Mouse (Mus musculus): ENCODE results near the gene Ccdc9b. TPM values are rescaled to one million over a fixed set of nuclear protein-coding genes. Genes with fewer than 3 reads are reported as not detected.
A peak's percentile ranks its signal among the peaks of the same experiment; 100 is the strongest.

Ccdc9b gene
- total and polyA plus RNA-seq, 2 experiments from 2014 or later: 0.53 to 2.4 TPM

DNA sequence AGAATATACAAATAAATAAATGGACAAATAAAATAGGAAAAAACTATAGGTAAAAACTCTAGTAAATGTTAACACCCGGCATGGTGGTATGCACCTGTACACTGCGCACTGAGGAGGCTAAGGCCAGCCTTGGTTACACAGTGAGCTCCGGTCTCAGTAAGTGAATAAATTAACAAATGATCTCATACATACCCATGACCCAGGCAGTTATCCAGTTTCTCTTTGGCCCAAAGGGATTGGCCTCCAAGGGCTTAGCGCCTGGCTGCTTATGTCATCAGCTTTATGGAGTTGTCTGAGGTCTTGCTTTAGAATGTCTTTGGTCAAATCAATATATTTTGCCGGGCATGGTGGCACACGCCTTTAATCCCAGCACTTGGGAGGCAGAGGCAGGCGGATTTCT lies 21.2 kb upstream of the Ccdc9b start:
- no peak for ATAC-seq
- Histone ChIP-seq H3K4me3 (ENCODE audit: low read depth, low read length) (no peak overlapping the region), H3K4me2 (ENCODE audit: low read depth) (no peak overlapping the region), H3K27ac (ENCODE audit: low read depth, low read length) (no peak overlapping the region), H3K36me3 (ENCODE audit: insufficient read depth) (peaks cover 27% of the 10 kb centered on the region), H3K9me3 (ENCODE audit: low read length) (no peaks in the 10 kb centered on the region), H3K9ac (no peak overlapping the region), H3K4me1 (ENCODE audit: insufficient read depth) (no peaks in the 10 kb centered on the region; the same call in 1 of the 2 replicates), H3K27me3 (ENCODE audit: insufficient read depth, low read length) (no peaks in the 10 kb centered on the region)
- WGBS: 92% methylated on average over 7 of the region's 7 CpGs
- TF ChIP-seq CTCF (IDR thresholded peaks at IDR 0.05; ENCODE audit: low read depth): no peak
- DNase-seq: no peak

DNA sequence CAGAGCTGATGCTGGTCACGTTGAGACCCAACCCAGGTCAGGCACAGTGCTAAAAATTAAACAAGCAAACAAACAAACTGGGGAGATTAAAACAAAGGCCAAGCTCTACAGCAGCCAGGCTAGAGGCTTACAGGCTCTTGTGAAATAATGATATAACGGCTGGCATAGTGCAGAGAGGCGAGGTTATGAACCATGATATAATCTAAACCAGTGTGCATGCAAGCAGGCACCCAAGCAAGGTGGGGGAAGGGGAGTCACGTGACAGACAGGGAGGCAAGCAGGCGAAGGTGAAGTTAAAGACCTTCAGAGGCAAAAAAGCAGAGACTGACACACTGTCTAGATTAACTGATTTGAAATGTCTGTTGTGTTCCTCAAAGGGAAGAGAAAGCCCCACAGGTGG lies 20.6 kb upstream of the Ccdc9b start:
- ATAC-seq (no peak), DNase-seq (no peak)
- peaks cover 23% of the 10 kb centered on the region for H3K36me3 ChIP-seq (ENCODE audit: insufficient read depth)
- no peak overlapping the region for H3K9ac ChIP-seq
- H3K27me3 ChIP-seq (ENCODE audit: insufficient read depth, low read length): no peaks in the 10 kb centered on the region
- H3K4me1 ChIP-seq (ENCODE audit: insufficient read depth): no peaks in the 10 kb centered on the region; the same call in 1 of the 2 replicates
- TF ChIP-seq CTCF (IDR thresholded peaks at IDR 0.05; ENCODE audit: low read depth): no peak
- no peak overlapping the region for H3K27ac ChIP-seq (ENCODE audit: low read depth, low read length)
- H3K4me3 ChIP-seq (ENCODE audit: low read depth, low read length): no peak overlapping the region
- no peak overlapping the region for H3K4me2 ChIP-seq (ENCODE audit: low read depth)
- no peaks in the 10 kb centered on the region for H3K9me3 ChIP-seq (ENCODE audit: low read length)
- 68% methylated on average over 5 of the region's 5 CpGs for WGBS

DNA sequence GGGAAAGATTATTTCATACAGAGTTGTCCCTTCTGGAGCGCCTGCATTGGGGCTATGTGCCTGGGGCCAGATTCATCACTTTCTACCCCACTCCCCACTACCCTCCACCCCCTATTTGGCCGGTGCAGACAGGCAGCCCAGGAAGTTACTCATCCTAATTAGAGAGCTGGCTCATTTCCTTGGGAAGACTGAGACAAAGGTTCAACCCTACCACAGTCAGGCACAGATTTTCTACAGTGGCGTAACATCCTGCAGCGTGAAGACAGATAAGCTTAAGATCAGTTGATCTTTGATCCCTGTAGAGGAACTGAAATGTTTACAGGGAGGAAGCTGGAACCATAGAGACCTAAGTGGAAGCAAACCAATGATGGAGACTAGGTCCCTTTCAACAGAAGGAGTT lies 19.8 kb upstream of the Ccdc9b start:
- H3K4me3 ChIP-seq (ENCODE audit: low read depth, low read length): no peak overlapping the region
- H3K4me2 ChIP-seq (ENCODE audit: low read depth): no peak overlapping the region
- H3K9ac ChIP-seq: no peak overlapping the region
- WGBS: 71% methylated on average over 4 of the region's 4 CpGs
- TF ChIP-seq CTCF (IDR thresholded peaks at IDR 0.05; ENCODE audit: low read depth): no peak
- no peaks in the 10 kb centered on the region for H3K9me3 ChIP-seq (ENCODE audit: low read length)
- H3K27me3 ChIP-seq (ENCODE audit: insufficient read depth, low read length): no peaks in the 10 kb centered on the region
- peaks cover 16% of the 10 kb centered on the region; the same call in 1 of the 2 replicates for H3K36me3 ChIP-seq (ENCODE audit: insufficient read depth)
- H3K4me1 ChIP-seq (ENCODE audit: insufficient read depth): no peaks in the 10 kb centered on the region; the same call in 1 of the 2 replicates
- ATAC-seq: no peak
- H3K27ac ChIP-seq (ENCODE audit: low read depth, low read length): no peak overlapping the region
- no peak for DNase-seq

DNA sequence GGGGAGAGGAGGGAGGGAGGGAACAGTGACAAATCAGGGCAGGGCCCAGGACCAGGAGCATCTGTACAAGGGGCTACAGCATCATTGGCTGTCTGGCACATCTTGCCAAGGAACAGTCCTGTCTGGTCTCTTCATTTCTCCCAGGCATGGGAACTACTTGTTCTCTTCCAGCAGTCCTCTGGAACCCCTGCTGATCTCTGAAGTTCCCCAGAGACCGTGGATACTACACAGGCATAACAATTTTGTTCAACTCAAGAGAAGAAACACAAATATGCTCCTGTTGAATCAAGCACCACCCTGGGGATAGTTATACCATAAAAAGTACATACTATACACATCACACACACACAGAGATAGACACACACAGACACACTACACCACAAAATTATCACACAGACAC lies 18.7 kb upstream of the Ccdc9b start:
- Histone ChIP-seq H3K36me3 (ENCODE audit: insufficient read depth) (peaks cover 5% of the 10 kb centered on the region; the same call in 1 of the 2 replicates), H3K4me2 (ENCODE audit: low read depth) (peak overlapping the region; percentile 71; the same call in 1 of the 2 replicates), H3K4me3 (ENCODE audit: low read depth, low read length) (no peak overlapping the region), H3K27ac (ENCODE audit: low read depth, low read length) (no peak overlapping the region), H3K9me3 (ENCODE audit: low read length) (no peaks in the 10 kb centered on the region), H3K27me3 (ENCODE audit: insufficient read depth, low read length) (no peaks in the 10 kb centered on the region), H3K9ac (no peak overlapping the region), H3K4me1 (ENCODE audit: insufficient read depth) (no peaks in the 10 kb centered on the region; the same call in 1 of the 2 replicates)
- ATAC-seq (no peak), DNase-seq (no peak)
- WGBS: 29% methylated on average over 1 of the region's 1 CpGs
- no peak for TF ChIP-seq CTCF (IDR thresholded peaks at IDR 0.05; ENCODE audit: low read depth)

- Histone ChIP-seq H3K4me1 (ENCODE audit: insufficient read depth) (no peaks in the 10 kb centered on the region; the same call in 1 of the 2 replicates), H3K27me3 (ENCODE audit: insufficient read depth, low read length) (no peaks in the 10 kb centered on the region), H3K9me3 (ENCODE audit: low read length) (no peaks in the 10 kb centered on the region), H3K27ac (ENCODE audit: low read depth, low read length) (peak within 1 kb of the TSS; percentile 78), H3K9ac (peak within 1 kb of the TSS; percentile 57), H3K4me3 (ENCODE audit: low read depth, low read length) (peak within 1 kb of the TSS; percentile 44), H3K4me2 (ENCODE audit: low read depth) (peak within 1 kb of the TSS; percentile 71), H3K36me3 (ENCODE audit: insufficient read depth) (no peaks in the 10 kb centered on the region)
- WGBS: 10% methylated on average over 39 of the region's 39 CpGs
- DNase-seq: peak; percentile 95
- ATAC-seq: peak; percentile 94
- TF ChIP-seq CTCF (IDR thresholded peaks at IDR 0.05; ENCODE audit: low read depth): peak; percentile 67
These were observed 17.3 kb upstream of the Ccdc9b start, which contains the start of gene Disp2 for GRCm38 (mm10) chr2:118779504-118780480. Disp2 (plus strand) TSS chr2:118779719.

DNA sequence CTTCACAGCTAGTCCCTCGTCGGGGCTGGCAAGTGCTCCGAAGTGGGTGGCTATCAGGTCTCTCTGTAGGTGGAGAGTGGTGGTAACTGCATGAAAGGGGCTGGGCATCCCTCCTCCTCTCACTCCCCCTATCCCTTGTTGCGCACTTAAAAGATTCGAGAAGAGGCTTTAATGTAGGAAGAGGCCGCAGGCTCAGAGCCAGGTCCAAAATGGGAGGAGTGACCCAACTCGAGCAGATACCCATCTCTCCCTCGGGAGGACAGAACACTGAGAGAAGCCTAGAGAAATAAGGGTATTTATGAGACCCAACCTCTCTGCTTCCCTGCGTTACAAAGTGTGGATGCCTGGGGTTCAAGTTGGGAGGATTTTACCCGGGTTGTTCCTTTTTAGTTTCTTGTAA lies 16.6 kb upstream of the Ccdc9b start:
- TF ChIP-seq CTCF (IDR thresholded peaks at IDR 0.05; ENCODE audit: low read depth): no peak
- H3K4me2 ChIP-seq (ENCODE audit: low read depth): peak overlapping the region; percentile 71
- no peak overlapping the region; the same call in 1 of the 2 replicates for H3K27ac ChIP-seq (ENCODE audit: low read depth, low read length)
- H3K9ac ChIP-seq: peak overlapping the region; percentile 57; the same call in 1 of the 2 replicates
- WGBS: 7% methylated on average over 10 of the region's 10 CpGs
- no peaks in the 10 kb centered on the region for H3K9me3 ChIP-seq (ENCODE audit: low read length)
- no peaks in the 10 kb centered on the region for H3K27me3 ChIP-seq (ENCODE audit: insufficient read depth, low read length)
- H3K4me1 ChIP-seq (ENCODE audit: insufficient read depth): no peaks in the 10 kb centered on the region; the same call in 1 of the 2 replicates
- H3K36me3 ChIP-seq (ENCODE audit: insufficient read depth): no peaks in the 10 kb centered on the region
- DNase-seq (no peak), ATAC-seq (peak; percentile 7)
- peak overlapping the region; percentile 44 for H3K4me3 ChIP-seq (ENCODE audit: low read depth, low read length)

DNA sequence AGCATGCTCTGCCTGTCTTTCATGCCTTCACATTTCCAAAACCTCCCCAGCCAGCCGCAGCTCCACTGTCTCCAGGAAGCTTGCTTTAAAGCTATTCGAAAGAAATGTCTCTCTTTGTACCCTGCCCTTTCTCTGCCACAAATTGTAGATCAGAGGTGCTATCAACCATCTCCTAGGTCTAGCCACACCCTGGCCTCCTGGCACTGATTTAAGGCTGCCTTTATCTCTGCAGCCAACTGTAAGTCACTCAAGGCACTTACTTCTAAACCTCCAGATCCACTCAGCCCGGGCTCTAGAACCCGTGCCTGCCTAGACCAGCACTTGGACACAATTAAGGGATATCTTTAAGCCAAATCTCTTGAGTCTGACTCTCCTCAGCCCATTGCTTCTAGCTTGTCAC lies 16.0 kb upstream of the Ccdc9b start:
- H3K4me2 ChIP-seq (ENCODE audit: low read depth): no peak overlapping the region
- no peaks in the 10 kb centered on the region for H3K36me3 ChIP-seq (ENCODE audit: insufficient read depth)
- no peak overlapping the region for H3K27ac ChIP-seq (ENCODE audit: low read depth, low read length)
- DNase-seq (no peak), ATAC-seq (no peak)
- H3K4me3 ChIP-seq (ENCODE audit: low read depth, low read length): no peak overlapping the region
- H3K9ac ChIP-seq: no peak overlapping the region
- H3K9me3 ChIP-seq (ENCODE audit: low read length): no peaks in the 10 kb centered on the region
- 79% methylated on average over 4 of the region's 4 CpGs for WGBS
- no peaks in the 10 kb centered on the region; the same call in 1 of the 2 replicates for H3K4me1 ChIP-seq (ENCODE audit: insufficient read depth)
- TF ChIP-seq CTCF (IDR thresholded peaks at IDR 0.05; ENCODE audit: low read depth): no peak
- no peaks in the 10 kb centered on the region for H3K27me3 ChIP-seq (ENCODE audit: insufficient read depth, low read length)

All from forebrain, postnatal 0 days (tissue).